Mouse (Mus musculus) ovary, adult 18-20 months (tissue): Measurements from ENCODE around the gene Gm21976.

Experiments used
- DNase-seq: peaks from one replicate; pipeline ENCODE4 v3.0.0; 2022; ENCODE audit warnings: low spot score, mixed read lengths

Gene Gm21976

DNA sequence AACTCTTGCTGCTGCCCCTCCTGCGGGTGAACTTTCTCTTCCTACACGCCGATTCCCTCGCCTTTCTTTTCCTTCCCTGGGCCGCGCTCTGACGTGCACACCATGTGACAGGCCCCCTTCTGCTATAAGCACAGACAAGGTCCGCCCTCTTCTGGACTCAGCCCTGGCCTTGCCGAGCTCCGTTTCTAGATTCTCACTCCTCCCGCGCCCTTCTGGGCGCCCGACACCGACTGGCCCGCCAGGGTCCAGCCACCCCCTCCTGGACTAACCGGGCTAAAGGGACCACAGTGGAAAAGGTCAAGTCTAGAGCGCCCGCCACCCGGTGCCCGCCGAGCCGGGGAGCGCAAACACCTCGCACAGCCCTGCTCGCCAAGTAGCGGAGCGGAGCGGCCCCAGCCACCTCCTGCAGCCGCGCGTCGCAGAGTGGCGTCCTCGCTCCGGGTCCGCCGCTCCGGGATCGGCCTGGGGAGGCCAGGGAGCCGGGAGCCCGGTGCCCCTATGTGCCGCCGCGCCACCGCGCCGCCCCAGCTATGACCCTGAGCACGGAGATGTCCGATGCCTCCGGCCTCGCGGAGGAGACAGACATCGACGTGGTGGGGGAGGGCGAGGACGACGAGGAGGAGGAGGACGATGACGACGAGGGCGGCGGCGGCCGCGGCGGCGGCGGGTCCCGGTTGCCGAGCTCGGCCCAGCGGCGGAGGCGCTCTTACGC, 74.6 kb downstream of the Gm21976 start, which contains the start of gene Foxd1:
Foxd1 (plus strand) TSS at position 153 of the 712 bp plus-strand sequence.
- DNase-seq: peak; percentile 15

DNA sequence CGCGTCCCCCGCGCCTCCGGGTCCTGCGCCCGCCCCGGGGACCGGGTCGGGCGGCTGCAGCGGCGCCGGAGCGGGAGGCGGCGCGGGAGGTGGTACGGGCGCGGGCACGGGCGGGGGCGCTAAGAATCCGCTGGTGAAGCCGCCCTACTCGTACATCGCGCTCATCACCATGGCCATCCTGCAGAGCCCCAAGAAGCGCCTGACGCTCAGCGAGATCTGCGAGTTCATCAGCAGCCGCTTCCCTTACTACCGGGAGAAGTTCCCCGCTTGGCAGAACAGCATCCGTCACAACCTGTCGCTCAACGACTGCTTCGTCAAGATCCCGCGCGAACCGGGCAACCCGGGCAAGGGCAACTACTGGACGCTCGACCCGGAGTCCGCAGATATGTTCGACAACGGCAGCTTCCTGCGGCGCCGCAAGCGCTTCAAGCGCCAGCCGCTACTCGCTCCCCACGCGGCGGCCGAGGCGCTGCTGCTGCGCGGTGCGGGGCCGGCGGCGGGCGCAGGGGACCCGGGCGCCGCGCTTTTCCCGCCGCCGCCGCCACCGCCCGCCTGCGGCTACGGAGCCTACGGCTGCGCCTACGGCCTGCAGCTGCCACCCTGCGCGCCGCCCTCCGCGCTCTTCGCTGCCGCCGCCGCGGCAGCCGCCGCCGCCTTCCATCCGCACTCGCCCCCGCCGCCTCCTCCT, 75.3 kb downstream of the Gm21976 start:
- DNase-seq: no peak

DNA sequence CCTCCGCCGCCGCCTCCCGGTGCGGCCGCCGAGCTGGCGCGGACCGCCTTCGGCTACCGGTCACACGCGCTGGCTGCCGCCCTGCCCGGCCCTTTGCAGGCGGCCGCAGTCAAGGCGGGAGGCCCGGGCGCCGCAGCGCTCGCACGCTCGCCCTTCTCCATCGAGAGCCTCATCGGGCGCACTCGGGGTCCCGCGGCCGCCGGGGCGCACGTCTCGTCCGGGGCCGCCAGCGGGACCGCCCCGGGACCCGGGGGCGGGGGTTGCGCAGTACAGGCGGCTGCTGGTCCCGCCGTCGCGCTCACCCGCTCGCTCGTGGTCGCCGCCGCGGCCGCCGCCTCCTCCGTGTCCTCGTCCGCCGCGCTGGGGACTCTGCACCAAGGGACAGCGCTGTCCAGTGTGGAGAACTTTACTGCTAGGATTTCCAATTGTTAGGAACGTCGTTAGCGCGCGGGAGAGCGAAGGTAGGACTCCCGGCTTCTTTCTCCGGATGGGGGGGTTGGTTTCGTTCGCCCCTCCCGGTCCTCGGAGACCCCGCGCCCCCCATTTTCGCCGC, 75.9 kb downstream of the Gm21976 start:
- no peak for DNase-seq

DNA sequence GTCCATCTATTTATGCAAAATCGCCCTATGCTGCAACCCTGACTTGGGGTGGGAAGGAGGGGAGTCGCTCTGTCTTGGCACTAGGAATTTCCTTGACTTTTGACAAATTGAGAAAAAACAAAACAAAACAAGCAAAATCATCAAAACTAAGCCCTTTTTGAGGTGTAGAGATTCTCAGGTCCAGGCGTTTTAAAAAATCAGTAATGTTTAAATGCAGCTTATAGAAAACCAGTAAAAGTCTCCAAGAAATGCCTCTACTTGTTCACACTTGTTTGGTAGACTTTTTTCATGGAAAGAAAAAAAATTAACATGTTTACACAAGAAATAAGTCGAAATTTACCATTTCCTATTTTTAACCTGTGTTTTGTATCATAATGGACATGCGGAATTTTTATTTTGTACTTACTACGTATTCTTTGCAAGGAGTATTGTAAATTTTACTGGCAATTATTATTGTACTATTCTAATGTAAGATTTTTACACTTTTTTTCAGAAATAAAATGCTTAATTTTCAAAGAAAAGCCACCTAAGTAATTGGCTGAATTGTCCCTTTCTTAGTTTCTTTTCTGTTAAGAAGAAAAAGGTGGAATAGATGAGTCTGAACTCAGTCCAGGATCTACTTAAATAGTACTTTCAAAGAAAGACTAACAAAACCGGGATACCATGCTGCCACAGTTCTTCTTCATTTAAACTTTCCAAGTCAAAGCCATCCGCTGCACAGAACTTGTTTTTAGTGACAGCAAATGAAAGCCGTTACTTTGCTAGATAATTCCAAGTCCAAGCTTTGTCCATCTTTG, 76.7 kb downstream of the Gm21976 start:
- no peak for DNase-seq
